Mouse (Mus musculus) intestine, embryonic 14.5 days (tissue): Measurements from ENCODE around the gene Rpap2. TPM values are rescaled to one million over a fixed set of nuclear protein-coding genes. Genes with fewer than 3 reads are reported as not detected.

ENCODE experiments used
- ATAC-seq: fragments of 200-750 bp; cut with Nextera tagmentation; replicated peaks from 2 replicates; pipeline ENCODE4 v1.8.0; 2017; ENCODE audit warnings: low read depth, moderate number of reproducible peaks, moderate TSS enrichment, moderate library complexity; ENCODE audit not compliant: low FRiP score, low TSS enrichment
- DNase-seq: peaks from one replicate; pipeline ENCODE4 v3.0.0-alpha.2; 2018; ENCODE audit warnings: low spot score
- H3K27ac ChIP-seq: fragments of 300-500 bp; sonication (generic); 2 replicates; pipeline ENCODE4 v1.5.1; 2014; ENCODE audit warnings: low read depth, mild to moderate bottlenecking, control low read depth
- H3K27me3 ChIP-seq: fragments of 300-500 bp; sonication (generic); replicated peaks from 2 replicates; pipeline ENCODE4 v1.6.1; 2014; ENCODE audit warnings: low read length, control low read depth; ENCODE audit not compliant: control insufficient read depth, insufficient read depth
- H3K36me3 ChIP-seq: fragments of 300-500 bp; sonication (generic); 2 replicates; pipeline ENCODE4 v1.6.1; 2014; ENCODE audit warnings: low read length, control low read depth; ENCODE audit not compliant: control insufficient read depth, insufficient read depth
- H3K4me1 ChIP-seq: fragments of 300-500 bp; sonication (generic); replicated peaks from 2 replicates; pipeline ENCODE4 v1.6.1; 2014; ENCODE audit warnings: low read length, control low read depth, mixed read lengths; ENCODE audit not compliant: control insufficient read depth, insufficient read depth
- H3K4me2 ChIP-seq: fragments of 300-500 bp; sonication (generic); 2 replicates; pipeline ENCODE4 v1.6.1; 2014; ENCODE audit warnings: low read length
- H3K4me3 ChIP-seq: fragments of 300-500 bp; sonication (generic); 2 replicates; pipeline ENCODE4 v1.5.1; 2014; ENCODE audit warnings: low read depth, low read length, control low read depth, mixed read lengths
- H3K9ac ChIP-seq: fragments of 300-500 bp; sonication (generic); 2 replicates; pipeline ENCODE4 v1.6.1; 2014; ENCODE audit warnings: mild to moderate bottlenecking, low read length
- H3K9me3 ChIP-seq: fragments of 300-500 bp; sonication (generic); 2 replicates; pipeline ENCODE4 v1.6.1; 2016; ENCODE audit warnings: low read length, control low read depth; ENCODE audit not compliant: control insufficient read depth
- WGBS: fragments of 180-500 bp; shearing (Covaris S2); extraction: QIAGEN DNeasy Blood & Tissue Kit; methylation state at CpG from one replicate; pipeline ENCODE4 v1.1.7; 2014; 5-methylcytosine and 5-hydroxymethylcytosine counted together
- polyA plus RNA-seq: library from polyadenylated mRNA; unstranded; fragments of >200 nt; fragmentation: Nextera tagmentation; extraction: Ambion mirVana; gene quantifications from 2 replicates; pipeline ENCODE4 v1.2.1, GENCODE M21; 2014

Gene Rpap2
- polyA plus RNA-seq, 1 experiment from 2014 or later: 16.8 TPM

GRCm38 (mm10) chr5:107695019-107695418 lies 97.8 kb downstream of the Rpap2 start:
- Histone ChIP-seq H3K27ac (no peak overlapping the region), H3K36me3 (no peaks in the 10 kb centered on the region), H3K4me1 (no peaks in the 10 kb centered on the region), H3K9me3 (no peaks in the 10 kb centered on the region), H3K27me3 (0 out of 2 replicates have a peak, but pooled peaks cover 3% of the 10 kb centered on the region), H3K9ac (no peak overlapping the region), H3K4me3 (no peak overlapping the region), H3K4me2 (no peak overlapping the region)
- DNase-seq: no peak
- WGBS: 81% methylated on average over 3 of the region's 3 CpGs
- no peak for ATAC-seq

GRCm38 (mm10) chr5:107698888-107699287 lies 101.7 kb downstream of the Rpap2 start:
- Histone ChIP-seq H3K36me3 (no peaks in the 10 kb centered on the region), H3K27ac (no peak overlapping the region), H3K9me3 (no peaks in the 10 kb centered on the region), H3K27me3 (no peaks in the 10 kb centered on the region), H3K4me3 (no peak overlapping the region), H3K4me2 (no peak overlapping the region), H3K4me1 (no peaks in the 10 kb centered on the region), H3K9ac (no peak overlapping the region)
- ATAC-seq: no peak
- 79% methylated on average over 8 of the region's 8 CpGs for WGBS
- peak; percentile 9 for DNase-seq

DNA sequence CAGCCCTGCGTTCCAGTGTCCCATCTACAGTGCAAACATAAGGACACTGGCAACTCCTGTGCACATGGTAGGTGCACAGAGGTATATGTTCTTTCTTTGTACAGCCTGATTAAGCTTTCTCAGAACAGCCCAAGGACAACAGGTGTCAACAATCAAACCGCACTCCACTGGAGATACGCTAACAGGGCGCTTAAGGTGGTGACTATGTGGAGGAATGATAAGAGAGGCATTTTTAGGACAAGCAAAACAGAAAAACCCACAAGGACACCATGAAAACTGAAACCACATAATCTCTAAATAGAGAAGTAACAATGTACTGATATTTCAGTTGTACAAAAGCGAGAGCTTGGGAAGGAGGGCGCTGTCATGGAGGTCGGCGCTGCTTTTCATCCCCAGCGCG lies 103.7 kb downstream of the Rpap2 start:
- Histone ChIP-seq H3K4me3 (no peak overlapping the region), H3K4me1 (no peaks in the 10 kb centered on the region), H3K4me2 (no peak overlapping the region), H3K9me3 (no peaks in the 10 kb centered on the region), H3K27ac (no peak overlapping the region), H3K9ac (no peak overlapping the region), H3K27me3 (no peaks in the 10 kb centered on the region), H3K36me3 (no peaks in the 10 kb centered on the region)
- 88% methylated on average over 10 of the region's 10 CpGs for WGBS
- DNase-seq (no peak), ATAC-seq (no peak)

- 84% methylated on average over 9 of the region's 9 CpGs for WGBS
- no peak overlapping the region for H3K4me3 ChIP-seq
- H3K9me3 ChIP-seq: no peaks in the 10 kb centered on the region
- no peak overlapping the region for H3K9ac ChIP-seq
- no peak for ATAC-seq
- no peaks in the 10 kb centered on the region for H3K36me3 ChIP-seq
- no peak overlapping the region for H3K4me2 ChIP-seq
- no peak overlapping the region for H3K27ac ChIP-seq
- no peaks in the 10 kb centered on the region for H3K4me1 ChIP-seq
- H3K27me3 ChIP-seq: no peaks in the 10 kb centered on the region
- DNase-seq: no peak
Observed at GRCm38 (mm10) chr5:107701658-107702057, 104.5 kb downstream of the Rpap2 start.

DNA sequence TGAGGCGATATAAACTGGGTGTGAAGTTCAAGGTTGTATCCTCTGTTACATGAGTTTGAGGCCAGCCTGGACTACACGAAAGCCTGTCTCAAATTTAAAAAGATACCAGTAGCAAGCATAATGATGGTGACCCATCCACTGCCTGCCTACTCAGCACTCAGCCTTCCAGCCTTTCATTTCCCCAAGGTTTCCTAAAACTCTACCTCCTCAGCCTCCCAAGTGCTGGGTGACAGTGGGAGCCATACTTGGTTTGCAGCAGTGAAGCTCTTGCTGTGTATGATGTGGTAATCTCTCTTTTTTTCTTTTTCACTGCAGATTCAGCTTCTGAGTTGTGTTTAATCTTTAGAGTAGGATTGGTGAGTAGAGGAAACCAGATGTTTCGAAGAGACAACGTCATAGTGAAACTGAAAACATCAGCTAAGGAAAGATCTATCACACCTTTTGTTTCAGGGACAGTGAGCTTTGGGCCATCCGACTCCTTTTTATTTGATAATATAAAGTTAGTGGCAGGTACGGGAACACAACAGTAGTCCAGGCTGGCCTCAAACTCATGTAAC lies 106.1 kb downstream of the Rpap2 start:
- Histone ChIP-seq H3K4me2 (no peak overlapping the region), H3K9ac (no peak overlapping the region), H3K9me3 (no peaks in the 10 kb centered on the region), H3K4me3 (no peak overlapping the region), H3K27me3 (no peaks in the 10 kb centered on the region), H3K27ac (no peak overlapping the region), H3K36me3 (no peaks in the 10 kb centered on the region), H3K4me1 (no peaks in the 10 kb centered on the region)
- ATAC-seq (no peak), DNase-seq (no peak)
- WGBS: 82% methylated on average over 6 of the region's 6 CpGs

DNA sequence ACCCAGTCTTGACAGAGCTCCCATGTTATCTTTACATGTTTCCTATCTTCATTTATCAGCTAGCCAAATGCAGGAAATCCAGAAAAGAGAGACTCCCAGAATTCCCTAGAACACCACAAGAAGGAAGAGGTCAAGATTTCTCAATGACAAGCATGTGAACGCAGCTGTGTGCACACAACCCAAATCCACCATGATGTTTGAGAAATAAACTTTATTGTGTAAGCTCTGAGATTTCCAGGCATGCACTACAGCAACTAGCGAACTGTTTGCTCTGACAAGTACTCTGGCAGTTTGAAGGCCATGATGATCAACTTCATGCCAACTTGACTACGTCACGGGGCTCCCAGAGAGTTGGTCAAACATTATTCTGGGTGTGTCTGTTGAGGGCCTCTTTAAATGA lies 108.6 kb downstream of the Rpap2 start:
- Histone ChIP-seq H3K4me1 (no peaks in the 10 kb centered on the region), H3K36me3 (no peaks in the 10 kb centered on the region), H3K4me3 (no peak overlapping the region), H3K27ac (no peak overlapping the region), H3K4me2 (no peak overlapping the region), H3K9me3 (no peaks in the 10 kb centered on the region), H3K9ac (no peak overlapping the region), H3K27me3 (0 out of 2 replicates have a peak, but pooled peaks cover 5% of the 10 kb centered on the region)
- DNase-seq (no peak), ATAC-seq (no peak)
- 78% methylated on average over 4 of the region's 4 CpGs for WGBS

DNA sequence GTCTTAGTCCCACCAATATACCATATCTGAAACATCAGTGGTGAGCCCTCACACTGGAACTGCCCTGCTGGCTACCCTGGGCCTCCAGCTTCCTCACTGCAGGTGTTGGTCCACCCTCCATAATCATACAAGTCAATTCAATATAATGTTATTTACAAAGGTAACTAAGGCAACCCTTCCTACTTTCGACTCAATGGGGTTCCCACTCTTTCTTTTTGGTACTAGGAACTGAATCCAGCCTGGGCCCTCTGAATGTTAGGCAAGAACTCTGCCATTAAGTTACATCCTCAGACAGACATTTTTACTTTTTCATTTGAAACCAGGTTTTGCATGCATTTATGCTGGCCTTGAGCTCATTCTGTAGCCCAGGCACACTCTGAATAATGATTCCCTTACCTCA lies 109.1 kb downstream of the Rpap2 start:
- ATAC-seq (no peak), DNase-seq (peak; percentile 51)
- Histone ChIP-seq H3K9me3 (no peaks in the 10 kb centered on the region), H3K9ac (no peak overlapping the region), H3K4me3 (no peak overlapping the region), H3K4me2 (no peak overlapping the region), H3K4me1 (no peaks in the 10 kb centered on the region), H3K27me3 (0 out of 2 replicates have a peak, but pooled peaks cover 5% of the 10 kb centered on the region), H3K36me3 (no peaks in the 10 kb centered on the region), H3K27ac (no peak overlapping the region)
- 67% methylated on average over 1 of the region's 1 CpGs for WGBS

GRCm38 (mm10) chr5:107708124-107708797 lies 111.1 kb downstream of the Rpap2 start:
- ATAC-seq: no peak
- H3K9me3 ChIP-seq: no peaks in the 10 kb centered on the region
- no peak overlapping the region for H3K9ac ChIP-seq
- H3K36me3 ChIP-seq: no peaks in the 10 kb centered on the region
- H3K27ac ChIP-seq: no peak overlapping the region
- no peak overlapping the region for H3K4me3 ChIP-seq
- H3K4me2 ChIP-seq: no peak overlapping the region
- peak; percentile 31 for DNase-seq
- 0 out of 2 replicates have a peak, but pooled peaks cover 11% of the 10 kb centered on the region for H3K27me3 ChIP-seq
- no peaks in the 10 kb centered on the region for H3K4me1 ChIP-seq
- WGBS: 87% methylated on average over 8 of the region's 8 CpGs
